Mouse (Mus musculus): ENCODE data around the gene Ttc38. TPM values are rescaled to one million over a fixed set of nuclear protein-coding genes. Genes with fewer than 3 reads are reported as not detected.

Gene Ttc38
- polyA plus RNA-seq (2015; fragmentation: Nextera tagmentation; extraction: Ambion mirVana) = 8.6 and 9.4 TPM in 2 replicates

GRCm38 (mm10) chr15:85831954-85832590 lies at the start of gene Ttc38:
TSS of gene Ttc38 (plus strand) at chr15:85832306.

GRCm38 (mm10) chr15:85811535-85812277 lies 20.4 kb upstream of the Ttc38 start, which contains the start of gene Cdpf1:
TSS of gene Cdpf1 (minus strand) at chr15:85811697.

GRCm38 (mm10) chr15:85821203-85822010 lies 10.7 kb upstream of the Ttc38 start, which contains the start of gene Pkdrej:
TSS of gene Pkdrej (minus strand) at chr15:85821734.

GRCm38 (mm10) chr15:85859490-85860031 lies 27.5 kb downstream of the Ttc38 start, which contains the start of gene Gtse1:
TSS of gene Gtse1 (plus strand) at chr15:85859745.

GRCm38 (mm10) chr15:85878848-85879497 lies 46.9 kb downstream of the Ttc38 start, which contains the start of gene Trmu:
TSS of gene Trmu (plus strand) at chr15:85879312.

Other genes starting within 250 kb of the Ttc38 start
- 13.3 and 16.1 TPM in 2 replicates for gene Wnt7b, start 249.8 kb upstream of the Ttc38 start, polyA plus RNA-seq (2015; fragmentation: Nextera tagmentation; extraction: Ambion mirVana)
- 4.0 and 4.1 TPM in 2 replicates for gene Ppara, start 97.3 kb upstream of the Ttc38 start, polyA plus RNA-seq (2015; fragmentation: Nextera tagmentation; extraction: Ambion mirVana)
- 33.1 and 42.3 TPM in 2 replicates for gene Cdpf1, start 20.6 kb upstream of the Ttc38 start, polyA plus RNA-seq (2015; fragmentation: Nextera tagmentation; extraction: Ambion mirVana)
- gene Pkdrej, start 10.6 kb upstream of the Ttc38 start, polyA plus RNA-seq (2015; fragmentation: Nextera tagmentation; extraction: Ambion mirVana) = 0.10 and 0.15 TPM in 2 replicates
- gene Gtse1, start 27.4 kb downstream of the Ttc38 start, polyA plus RNA-seq (2015; fragmentation: Nextera tagmentation; extraction: Ambion mirVana) = 8.4 and 9.8 TPM in 2 replicates
- 20.4 and 22.3 TPM in 2 replicates for gene Trmu, start 47.0 kb downstream of the Ttc38 start, polyA plus RNA-seq (2015; fragmentation: Nextera tagmentation; extraction: Ambion mirVana)
- 0.23 and 0.25 TPM in 2 replicates for gene Celsr1, start 201.5 kb downstream of the Ttc38 start, polyA plus RNA-seq (2015; fragmentation: Nextera tagmentation; extraction: Ambion mirVana)
- gene Gramd4, start 225.4 kb downstream of the Ttc38 start, polyA plus RNA-seq (2015; fragmentation: Nextera tagmentation; extraction: Ambion mirVana) = 5.8 and 6.5 TPM in 2 replicates